Mouse (Mus musculus) kidney, postnatal 36 days (tissue): ENCODE data around the gene Ctnna3.
"Not testable (repeated sequence)": the region's sequence is repeated elsewhere in the genome, so short reads cannot be mapped to it uniquely, and the experiment has no call there.

ENCODE experiments used
- DNase-seq, 2 experiments: peaks; one replicate each; pipeline ENCODE4 v3.0.0; 2021 to 2022; ENCODE audit warnings: mixed read lengths in 2 of 2

The Ctnna3 gene

GRCm38 (mm10) chr10:65022667-65023066 is 1592.8 kb downstream of the Ctnna3 start:
- DNase-seq = peak in 1 of 2 experiments; percentile 2

GRCm38 (mm10) chr10:65033516-65033915 is 1603.6 kb downstream of the Ctnna3 start:
- not testable (repeated sequence) for DNase-seq
